Mouse (Mus musculus): ENCODE results near the gene Phf24. TPM values are rescaled to one million over a fixed set of nuclear protein-coding genes. Genes with fewer than 3 reads are reported as not detected.

The Phf24 gene
- polyA plus RNA-seq, 1 experiment from 2014 or later, result 0.39 TPM

DNA sequence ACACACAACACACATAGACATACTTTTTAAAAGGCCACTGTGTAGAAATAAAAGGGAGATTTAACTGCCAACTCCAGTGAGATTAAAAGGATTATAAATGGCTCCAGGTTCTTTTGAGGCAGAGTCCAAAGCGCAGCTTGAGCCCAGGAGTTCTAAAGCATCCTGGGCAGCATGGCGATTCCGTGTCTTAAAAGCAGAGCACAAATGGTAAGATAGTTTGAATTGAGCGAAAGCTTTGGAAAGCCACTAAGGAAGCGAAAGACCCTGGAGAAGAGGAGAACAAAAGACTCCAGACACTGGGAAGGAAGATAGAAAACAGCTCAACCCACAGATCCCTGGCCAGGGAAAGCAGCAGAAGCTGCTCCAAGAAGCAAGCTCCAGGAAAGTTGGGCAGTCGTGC is 11.5 kb upstream of the Phf24 start:
- DNase-seq (ENCODE audit: low spot score), result no peak

DNA sequence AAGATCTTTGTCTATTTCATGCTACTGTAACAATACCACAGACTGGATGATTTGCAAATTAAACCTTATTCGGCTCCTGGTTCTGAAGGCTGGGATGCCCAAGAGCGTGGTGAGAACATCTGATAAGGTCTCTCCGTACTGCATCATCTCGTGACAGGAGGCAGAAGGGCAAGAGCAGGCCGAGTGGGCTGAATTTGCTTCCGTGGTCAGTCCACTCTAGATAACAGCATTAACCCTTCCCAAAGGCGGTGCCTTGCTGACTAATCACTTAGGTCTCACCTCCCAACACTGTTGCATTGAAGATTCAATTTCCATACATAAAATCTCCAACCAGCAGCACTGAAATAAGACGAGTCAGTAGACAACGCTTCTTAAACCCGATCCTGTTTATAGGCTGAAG is 3.1 kb upstream of the Phf24 start:
- no peak for DNase-seq (ENCODE audit: low spot score)

DNA sequence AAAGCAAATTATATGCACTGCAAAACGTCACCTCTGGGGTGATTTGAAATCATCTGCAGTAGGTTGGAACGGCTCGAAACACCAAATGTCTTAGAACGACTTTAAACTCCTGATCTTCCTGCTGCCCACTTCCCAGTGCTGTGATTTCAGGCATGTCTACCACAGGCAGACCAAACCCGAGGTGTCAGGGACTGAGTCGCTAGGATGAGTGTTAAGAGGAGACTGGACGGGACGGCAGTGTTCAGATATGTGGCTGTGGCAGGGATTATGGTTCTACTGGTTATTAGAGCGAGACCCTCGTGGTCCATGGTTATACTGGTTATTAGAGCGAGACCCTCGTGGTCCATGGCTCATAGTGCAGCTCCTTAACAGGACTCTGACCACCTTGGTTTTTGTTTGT is 1.1 kb upstream of the Phf24 start:
- no peak for DNase-seq (ENCODE audit: low spot score)

DNA sequence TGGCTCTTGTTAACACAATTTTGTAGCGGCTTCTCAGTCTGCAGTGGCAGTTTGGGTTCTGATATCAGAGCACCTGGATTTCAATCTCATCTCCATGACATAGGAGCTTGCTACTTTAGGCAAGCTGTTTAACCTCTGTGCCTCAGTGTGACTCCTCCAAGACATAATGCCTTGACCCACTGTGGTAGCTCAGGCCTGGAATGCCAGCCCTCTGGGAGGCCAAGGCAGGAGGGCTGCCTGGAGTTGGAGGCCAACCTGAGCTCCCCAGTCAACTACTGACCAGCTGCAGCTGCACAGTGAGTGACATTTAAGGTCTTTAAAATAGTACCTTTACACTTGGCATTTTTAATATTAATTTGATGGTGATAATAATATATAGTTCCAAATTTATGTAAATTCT is 494 bp upstream of the Phf24 start:
- DNase-seq (ENCODE audit: low spot score), result no peak

DNA sequence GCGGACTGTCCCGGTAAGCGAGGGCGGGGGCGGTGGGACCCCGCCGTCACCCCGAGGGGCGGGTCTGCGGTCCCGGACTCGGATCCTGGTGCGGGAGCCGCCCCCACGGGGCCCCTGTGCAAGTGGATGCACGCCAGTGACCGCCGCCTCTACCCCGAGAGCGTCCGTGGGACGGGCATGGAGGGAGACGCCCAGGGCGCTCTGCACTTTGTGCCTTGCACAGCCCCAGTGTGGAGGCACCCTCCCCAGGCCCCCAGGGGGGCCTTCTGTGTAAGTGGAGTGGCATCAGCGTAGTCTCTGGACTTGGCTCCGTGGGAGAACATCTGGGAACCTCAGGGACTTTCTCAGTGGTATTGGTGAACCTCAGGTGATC is 928 bp downstream of the Phf24 start:
- DNase-seq (ENCODE audit: low spot score), result no peak

DNA sequence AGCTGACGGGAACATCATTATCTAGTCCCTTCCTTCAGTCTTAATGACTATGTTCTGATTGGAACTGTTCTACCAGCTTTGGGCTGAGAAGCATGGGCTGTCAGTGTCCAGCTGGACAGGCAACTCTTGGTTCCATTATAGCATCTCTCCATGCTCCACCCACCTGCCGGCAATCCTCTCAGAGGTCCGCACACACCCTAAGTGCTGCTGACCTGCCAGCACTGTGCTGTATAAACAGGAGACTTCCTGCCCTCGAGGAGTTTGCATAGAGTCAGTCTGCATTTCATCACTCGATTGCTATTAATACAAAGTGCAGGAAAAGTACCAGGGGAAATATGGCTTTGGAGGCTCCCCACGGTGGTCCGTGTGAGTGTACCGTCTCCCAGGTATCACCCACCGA is 4.3 kb downstream of the Phf24 start:
- no peak for DNase-seq (ENCODE audit: low spot score)

DNA sequence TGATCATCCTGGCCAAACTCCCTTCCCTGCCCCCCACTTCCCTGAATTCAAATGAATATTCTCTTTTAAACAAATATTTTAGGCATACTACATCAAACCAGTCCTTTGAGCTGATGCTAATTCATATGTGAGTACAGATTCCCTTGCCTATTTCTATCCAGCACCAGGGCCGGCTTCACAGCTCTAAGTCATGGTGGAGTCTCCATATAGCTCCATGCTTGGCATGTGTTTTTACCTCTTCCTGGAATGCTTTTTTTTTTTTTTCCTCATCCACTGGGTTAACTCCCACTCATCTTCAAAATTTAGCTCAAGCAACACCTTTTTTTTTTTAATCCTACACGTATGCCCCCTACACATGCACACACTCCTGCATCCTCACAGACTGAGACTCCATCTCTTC is 5.1 kb downstream of the Phf24 start:
- DNase-seq (ENCODE audit: low spot score), result no peak

DNA sequence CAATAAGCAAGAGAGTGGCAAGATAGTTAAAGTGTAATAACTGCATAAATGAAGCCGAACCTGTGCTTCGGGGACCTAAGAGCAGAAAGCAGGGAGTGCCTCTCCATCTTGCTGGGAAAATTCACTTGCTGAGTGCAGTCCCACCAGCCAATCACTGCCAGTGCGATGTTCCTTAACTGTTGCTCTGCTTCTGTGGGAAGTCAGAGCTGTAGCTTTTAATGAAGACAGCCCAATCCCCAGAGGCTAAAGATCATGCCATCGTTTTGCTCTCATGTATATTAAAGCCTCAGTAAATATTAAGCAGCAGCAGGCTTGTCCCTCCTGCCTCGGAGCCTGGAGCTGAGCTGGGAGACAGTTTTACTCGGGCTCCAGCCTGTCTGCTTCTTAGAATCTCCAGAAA is 5.6 kb downstream of the Phf24 start:
- DNase-seq (ENCODE audit: low spot score), result no peak

DNA sequence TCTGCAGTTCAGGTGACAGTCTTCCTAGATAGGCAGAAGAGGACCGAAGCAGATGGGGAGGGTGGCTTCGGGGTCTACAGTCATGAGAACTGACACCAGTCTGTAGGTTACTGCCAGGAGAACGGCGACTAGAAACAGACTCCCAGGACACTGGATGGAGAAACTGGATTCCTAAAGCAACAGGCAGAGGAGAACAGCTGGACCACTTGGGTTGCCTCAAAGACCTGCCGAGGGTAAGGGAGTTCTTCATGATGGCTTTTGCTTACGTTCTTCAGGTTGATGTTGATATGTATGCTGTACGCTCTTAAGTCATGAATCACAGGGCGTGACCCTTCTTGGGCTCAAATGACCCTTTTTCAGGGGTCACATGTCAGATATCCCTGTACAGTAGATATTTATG is 6.0 kb downstream of the Phf24 start:
- DNase-seq (ENCODE audit: low spot score), result no peak

DNA sequence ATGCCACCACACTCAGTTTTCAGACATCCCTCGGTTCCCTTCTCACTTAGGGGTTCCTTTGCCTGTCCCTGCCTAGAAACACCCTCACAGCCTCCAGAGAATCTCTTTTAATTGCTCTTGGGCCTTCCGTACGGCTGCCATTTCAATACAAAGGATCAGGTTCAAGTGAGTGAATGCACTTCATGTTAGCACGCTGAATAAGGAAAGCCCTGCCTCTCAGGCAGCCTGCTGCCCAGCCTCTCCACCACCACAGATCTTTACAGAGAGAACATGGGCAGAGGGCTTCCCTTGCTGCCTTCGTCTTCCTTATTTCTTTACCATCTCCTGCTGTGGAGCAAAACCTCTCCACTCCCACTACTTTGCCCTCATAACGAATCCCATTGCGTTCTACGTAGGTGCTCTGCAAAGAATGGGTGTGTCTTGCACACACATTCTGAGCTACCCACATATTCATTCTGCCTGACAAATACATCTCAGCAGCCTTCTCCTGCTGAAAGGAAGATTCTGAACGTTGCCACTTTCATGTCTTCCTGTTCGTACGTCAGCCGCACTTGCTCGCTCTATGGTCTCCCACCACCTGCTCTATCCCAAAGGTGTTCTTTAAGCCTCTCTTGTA is 7.7 kb downstream of the Phf24 start:
- DNase-seq (ENCODE audit: low spot score), result no peak

DNA sequence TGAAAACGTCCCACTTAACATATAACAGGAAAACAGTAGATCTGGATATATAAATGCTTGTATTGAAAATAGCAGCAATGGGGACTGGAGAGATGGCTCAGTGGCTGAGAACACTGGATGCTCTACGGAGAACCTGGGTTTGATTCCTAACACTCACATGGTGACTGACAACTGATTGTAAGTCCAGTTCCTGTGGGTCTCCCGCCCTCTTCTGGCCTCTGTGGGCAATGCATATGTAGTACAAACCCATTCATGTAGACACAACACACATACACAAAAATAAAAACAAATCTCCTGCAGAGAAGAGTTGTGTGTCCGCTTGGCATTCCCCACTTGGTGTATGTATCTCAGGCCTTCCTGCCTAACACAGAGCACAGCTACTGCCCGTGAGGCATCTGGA is 11.7 kb downstream of the Phf24 start:
- DNase-seq (ENCODE audit: low spot score), result no peak

DNA sequence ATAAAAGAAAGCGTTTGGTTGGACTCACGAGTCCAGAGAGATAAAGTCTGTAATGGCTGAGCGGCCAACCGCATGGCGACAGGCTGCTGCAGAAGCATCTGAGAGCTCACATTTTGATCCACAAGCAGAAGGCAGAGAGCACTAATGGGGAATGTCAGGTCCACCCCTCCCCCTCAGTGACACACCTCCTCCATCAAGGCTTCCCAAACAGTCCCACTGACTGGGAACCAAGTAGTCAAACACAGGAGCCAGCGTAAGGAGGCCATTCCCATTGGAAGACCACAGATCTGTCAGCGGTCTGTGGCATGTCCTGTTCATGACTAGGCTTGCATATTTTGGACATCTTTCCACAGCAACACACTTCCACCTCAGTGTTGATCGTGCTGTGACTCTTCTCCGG is 12.5 kb downstream of the Phf24 start:
- DNase-seq (ENCODE audit: low spot score), result no peak

DNA sequence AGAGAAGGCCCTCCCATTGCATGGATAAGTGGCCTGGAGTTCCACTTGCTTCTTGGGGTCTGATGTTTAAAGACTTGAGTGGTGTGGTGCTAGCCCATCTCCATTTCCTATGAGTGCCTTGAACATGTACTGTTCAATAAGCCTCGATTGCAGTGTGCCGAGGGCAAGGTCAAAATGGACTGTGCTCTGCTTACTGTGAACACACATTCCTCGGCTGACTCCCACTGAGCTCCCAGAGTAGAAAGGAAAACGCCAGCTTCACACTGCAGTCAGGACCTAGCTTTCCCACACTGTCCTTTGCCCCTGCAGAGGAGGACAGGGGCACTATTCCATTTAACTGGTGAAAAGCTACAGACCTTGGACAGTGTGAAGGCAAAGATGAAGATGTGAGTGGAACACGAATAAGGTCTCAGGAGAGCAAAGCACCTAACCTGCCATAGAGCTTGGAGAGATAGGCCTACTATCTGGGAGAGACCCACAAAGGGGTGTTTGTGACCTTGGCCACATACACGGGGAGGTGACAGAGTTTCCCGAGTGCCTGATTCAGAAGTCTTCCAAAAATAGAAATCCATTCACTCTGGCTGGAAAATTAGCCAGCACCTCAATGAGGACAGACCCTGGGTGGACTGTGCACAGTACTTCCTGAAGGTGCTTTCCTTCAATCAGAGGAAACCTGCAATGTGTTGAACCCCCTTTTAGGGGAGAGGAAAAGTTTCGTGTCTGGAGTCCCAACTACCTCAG is 15.9 kb downstream of the Phf24 start:
- no peak for DNase-seq (ENCODE audit: low spot score)

DNA sequence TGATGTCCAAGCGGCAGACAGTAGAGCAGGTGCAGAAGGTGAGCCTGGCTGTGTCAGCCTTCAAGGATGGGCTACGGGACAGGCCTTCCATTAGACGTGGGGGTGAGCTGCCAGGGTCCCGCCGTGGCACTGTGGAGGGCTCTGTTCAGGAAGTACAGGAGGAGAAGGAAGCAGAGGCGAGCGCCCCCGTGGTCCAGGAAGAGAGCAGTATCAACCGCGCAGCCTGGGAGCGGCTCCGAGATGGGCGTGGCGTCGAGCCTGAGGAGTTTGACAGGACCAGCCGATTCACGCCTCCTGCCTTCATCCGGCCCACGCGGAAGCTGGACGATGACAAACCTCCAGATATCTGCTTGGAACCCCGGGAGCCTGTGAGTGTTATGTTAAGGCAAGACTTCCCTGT is 17.2 kb downstream of the Phf24 start:
- DNase-seq (ENCODE audit: low spot score), result no peak

DNA sequence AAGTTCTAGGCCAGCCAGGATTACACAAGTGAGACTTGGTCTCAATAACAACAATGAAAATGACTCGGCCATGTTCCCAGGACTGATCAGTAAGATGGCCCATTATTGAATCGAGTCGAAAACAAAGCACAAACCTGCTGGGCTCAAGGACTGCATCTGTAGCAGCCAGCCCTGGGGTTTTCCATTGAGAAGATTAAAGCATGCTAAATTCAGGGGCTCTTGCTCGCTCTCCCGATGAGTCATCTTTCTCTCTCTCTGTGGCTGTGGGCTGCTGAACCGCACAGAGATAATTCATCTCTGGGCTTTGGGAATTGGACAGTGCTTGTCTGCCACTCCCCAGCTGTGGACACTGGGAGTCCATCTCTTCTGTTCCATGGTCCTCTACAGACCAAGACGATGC is 24.9 kb downstream of the Phf24 start:
- DNase-seq (ENCODE audit: low spot score), result no peak

DNA sequence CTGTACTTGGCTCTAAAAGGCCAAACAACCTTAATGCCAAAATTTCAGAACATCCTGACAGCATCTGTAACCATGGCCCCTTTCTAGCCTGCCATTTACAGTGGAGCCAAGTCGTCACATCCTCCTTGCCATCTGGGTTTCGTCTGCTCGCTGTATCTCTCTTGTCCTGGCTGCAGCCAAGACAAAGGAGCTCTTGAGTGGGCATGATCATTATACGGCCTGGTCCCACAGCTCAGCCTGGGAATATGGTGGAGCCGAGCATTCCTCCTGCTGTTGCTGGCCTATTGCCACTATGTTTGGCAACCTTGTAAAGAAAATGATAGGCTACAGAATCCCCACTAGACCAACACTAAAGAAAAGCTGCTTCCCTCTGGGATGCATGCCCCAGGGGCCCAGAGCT is 26.9 kb downstream of the Phf24 start:
- no peak for DNase-seq (ENCODE audit: low spot score)

DNA sequence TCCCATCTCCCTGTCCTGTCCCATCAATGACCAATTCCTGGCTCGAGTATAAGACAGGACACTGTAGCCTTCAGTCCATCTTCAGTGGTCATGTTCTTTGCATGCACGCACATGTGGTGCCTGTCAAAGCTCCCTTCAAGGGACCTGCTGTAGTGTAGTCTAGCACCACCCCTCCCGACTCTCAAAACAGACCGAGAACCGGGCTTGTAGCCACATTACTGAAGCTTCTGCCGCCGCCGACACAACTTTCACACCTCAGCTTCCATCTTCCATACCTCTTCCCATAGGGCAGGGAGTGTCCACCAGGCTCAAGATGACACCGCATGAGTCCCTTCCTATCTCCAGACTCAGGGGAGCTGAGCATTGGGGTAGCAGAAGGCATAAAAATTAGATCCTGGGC is 27.7 kb downstream of the Phf24 start:
- no peak for DNase-seq (ENCODE audit: low spot score)

DNA sequence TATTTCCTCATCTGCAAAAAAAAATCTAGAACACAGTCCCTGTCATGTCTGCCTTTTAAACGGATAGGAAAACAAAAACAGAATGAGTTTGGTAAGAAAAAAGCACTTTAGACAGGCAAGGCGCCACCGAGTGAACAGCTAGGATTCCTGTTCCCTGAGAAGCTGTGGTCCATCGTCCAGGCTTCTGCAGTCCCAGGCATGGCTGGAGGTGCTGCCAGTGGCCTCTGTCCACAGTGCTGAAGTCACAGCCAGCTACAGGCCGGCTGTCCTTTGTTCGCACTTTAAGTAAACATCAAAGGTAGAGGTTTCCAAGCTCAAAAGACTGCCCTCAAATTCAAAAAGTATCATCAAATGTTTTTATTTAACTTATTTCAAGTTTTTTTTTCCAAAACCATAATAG is 28.6 kb downstream of the Phf24 start:
- no peak for DNase-seq (ENCODE audit: low spot score)

DNA sequence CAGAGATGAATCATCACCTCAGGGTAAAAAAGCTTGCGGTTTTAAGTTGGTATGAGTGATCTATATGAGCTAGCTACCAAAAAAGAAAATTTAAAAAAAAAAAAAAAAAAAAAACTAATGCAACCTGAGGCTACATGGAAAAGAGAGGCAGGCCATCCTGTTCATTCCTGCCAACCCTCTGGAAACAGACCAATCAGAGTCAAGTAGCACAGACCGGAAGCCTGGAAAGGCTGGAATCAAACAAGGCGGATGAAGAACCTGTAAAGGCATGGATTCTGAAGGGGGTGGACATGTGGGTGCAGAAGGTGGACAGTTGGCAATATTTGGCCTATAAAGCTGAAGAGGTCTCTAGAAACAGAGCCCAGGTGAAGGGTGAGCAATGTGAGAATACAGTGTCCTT is 29.0 kb downstream of the Phf24 start:
- no peak for DNase-seq (ENCODE audit: low spot score)

DNA sequence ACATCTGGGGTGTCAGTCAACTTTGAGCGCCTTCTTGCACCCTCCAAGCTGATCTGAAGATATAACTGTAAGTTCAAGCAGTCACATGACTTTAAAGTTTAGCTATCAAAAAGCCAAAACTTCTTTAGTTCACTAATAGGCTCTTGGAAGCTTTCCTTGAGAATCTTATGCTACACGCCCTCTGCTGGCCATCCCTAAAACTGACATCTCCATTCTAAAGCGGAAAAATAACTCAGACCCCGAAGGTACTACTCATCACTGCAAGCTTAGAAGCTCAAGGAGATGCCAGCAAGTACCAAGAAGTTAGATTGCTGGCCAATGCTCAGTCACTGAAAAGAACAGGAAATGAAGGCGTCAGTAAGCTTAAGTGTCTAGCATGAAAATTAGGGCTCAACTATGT is 29.5 kb downstream of the Phf24 start:
- DNase-seq (ENCODE audit: low spot score), result peak; percentile 45

DNA sequence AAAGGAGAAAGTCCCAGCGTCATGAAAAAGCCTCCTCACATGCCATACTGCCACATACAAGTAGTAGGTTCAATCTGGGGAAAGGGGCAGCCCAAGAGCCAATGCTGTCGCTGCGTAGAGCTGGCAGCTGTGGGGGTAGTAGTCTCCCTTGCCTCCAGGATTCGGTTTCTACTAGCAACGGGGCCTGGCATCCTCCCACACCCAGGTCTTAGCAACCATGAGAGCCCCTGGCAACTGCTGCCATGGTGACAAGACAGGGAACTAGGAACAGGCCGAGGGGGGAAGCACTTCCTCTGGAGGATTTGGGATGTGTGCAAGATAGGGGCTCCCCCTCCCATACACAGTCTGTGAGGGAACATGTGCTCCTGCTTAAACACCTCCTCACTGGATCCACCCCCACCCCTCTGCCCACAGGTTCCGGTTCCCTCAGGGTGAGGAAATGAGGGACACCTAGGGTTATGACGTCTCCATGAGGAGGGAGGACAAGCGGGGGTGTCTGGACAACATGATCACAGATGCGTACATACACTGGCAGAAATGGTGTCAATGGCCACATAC is 30.4 kb downstream of the Phf24 start:
- no peak for DNase-seq (ENCODE audit: low spot score)

DNA sequence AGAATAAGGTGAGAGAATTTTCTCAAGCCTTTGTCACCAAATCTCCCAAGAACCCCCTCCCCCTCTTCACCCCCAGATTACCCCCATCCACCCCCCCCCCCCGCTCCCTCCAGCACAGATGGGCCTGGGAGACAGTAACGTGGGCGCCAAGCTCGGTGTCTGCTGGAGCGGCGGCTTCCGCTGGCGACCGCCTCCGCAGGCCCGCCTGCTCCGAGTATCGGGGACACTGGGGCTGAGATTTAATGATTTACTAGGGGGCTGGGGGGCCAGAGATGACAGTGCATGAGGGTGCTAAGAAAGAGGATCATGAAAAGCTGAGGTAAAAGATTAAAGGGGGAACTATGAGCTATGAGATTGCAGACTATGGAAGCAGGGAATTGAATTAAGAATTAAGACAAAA is 32.1 kb downstream of the Phf24 start:
- DNase-seq (ENCODE audit: low spot score), result no peak

DNA sequence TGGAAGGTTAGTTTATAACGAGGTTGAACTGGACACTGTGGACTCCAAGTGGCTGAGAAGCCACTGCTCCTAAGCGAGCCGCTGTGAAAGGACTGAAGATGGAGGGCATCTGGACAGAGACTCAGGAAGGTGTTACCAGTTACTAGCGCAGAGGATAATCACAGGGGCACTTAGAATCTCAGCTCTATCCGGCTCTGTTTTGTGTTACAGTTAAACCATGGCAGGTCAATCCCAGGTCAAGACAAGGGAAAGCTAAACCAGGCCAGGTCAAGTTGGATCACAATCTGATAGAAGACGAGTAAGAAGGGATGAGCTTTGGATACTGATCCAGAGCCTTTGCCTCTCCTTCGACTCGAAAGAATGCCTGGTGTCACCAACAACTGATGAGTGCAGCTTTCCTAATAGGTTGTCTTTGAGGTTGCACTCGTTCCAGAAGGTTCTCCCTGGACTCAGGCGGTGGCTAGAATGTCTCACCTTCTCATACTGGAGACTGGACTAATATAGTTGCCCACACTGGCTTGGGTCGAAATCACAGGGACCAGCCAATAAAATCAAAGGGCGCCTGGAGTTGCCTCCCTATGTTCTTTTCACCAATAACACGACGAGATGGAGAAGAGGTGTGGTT is 32.7 kb downstream of the Phf24 start:
- DNase-seq (ENCODE audit: low spot score), result no peak

Measured in thymus, postnatal 0 days (tissue).